Mouse (Mus musculus) lung, adult 2 months (tissue): ENCODE results near the gene Hyal1.

ENCODE experiments used
- CTCF ChIP-seq: fragments of 200-500 bp; IDR thresholded peaks from 2 replicates; pipeline ENCODE4 v1.5.1; 2011; ENCODE audit warnings: mild to moderate bottlenecking, low read length, control low read depth; ENCODE audit not compliant: insufficient read depth
- POLR2A ChIP-seq: fragments of 200-500 bp; IDR thresholded peaks from 2 replicates; pipeline ENCODE4 v1.6.1; 2011; ENCODE audit warnings: low read depth, mild to moderate bottlenecking, control low read depth, low read length, borderline replicate concordance; ENCODE audit errors: extremely low read depth

DNA sequence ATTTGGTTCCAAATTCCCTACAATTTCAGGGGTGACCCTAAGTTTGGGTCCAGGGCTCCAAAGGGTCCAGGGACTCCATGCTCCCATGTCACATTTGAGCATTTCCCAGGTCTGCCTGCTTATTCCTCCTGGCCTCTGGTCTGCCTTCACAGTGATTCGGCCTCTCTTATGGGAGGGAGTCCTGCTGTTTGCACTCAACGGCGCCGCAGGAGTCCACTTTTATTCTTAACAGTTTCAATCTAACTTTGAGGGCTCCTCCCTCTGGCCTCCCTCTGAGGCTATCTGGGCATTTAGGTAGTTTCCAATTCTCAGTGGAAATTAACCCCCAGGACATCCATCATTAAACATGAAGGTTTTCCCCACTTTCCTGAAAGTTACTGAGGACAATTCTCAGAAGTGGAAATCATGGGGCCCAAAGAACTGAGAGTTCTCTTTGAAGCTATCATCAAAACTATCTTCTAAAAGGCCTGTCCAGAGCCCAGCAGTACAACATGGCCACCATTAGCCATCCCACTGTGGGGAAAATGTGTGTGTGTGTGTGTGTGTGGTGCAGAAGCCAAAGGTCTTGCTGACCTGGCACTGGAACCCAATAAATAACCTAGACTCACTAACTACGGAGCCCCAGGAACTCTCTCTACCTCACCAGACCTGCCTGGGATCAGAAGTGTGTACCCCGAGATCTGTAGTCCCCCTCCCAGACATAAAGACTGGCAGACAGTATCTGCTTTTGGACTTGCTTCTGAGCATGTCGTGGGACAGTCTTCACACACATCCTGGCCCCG lies 17.7 kb downstream of the Hyal1 start:
- TF ChIP-seq CTCF (no peak), POLR2A (no peak)
